Mouse (Mus musculus) kidney, adult 2 months (tissue): ENCODE measurements around the gene Macrod2.

Experiments
- CTCF ChIP-seq: fragments of 200-500 bp; conservative IDR thresholded peaks from 2 replicates; pipeline ENCODE4 v1.5.1; 2011; ENCODE audit warnings: low read depth, mild to moderate bottlenecking, control low read depth, low read length, moderate library complexity, mixed read lengths; ENCODE audit not compliant: insufficient read depth, insufficient read length
- POLR2A ChIP-seq: fragments of 200-500 bp; IDR thresholded peaks from one replicate; pipeline ENCODE4 v1.6.1; 2011; ENCODE audit warnings: low read depth, low read length, control low read depth

- TF ChIP-seq CTCF (no peak), POLR2A (no peak)
Measured at GRCm38 (mm10) chr2:141156979-141157593, 762.0 kb downstream of the Macrod2 start.
